Mouse (Mus musculus) right cerebral cortex, postnatal 14 days (tissue): Measurements from ENCODE around the gene Zfp513.

ENCODE experiments used
- DNase-seq: peaks from one replicate; pipeline ENCODE4 v3.0.0; 2022

The Zfp513 gene

GRCm38 (mm10) chr5:31162462-31162861 is 39.6 kb downstream of the Zfp513 start:
- no peak for DNase-seq

- DNase-seq, result peak; percentile 68
Measured at GRCm38 (mm10) chr5:31154152-31154553, 48.0 kb downstream of the Zfp513 start, which contains the start of gene Mpv17. Mpv17 (minus strand) TSS chr5:31154251.

GRCm38 (mm10) chr5:31153516-31154151 is 48.5 kb downstream of the Zfp513 start:
- DNase-seq, result no peak

- no peak for DNase-seq
Measured at GRCm38 (mm10) chr5:31151746-31152145, 50.4 kb downstream of the Zfp513 start.

DNA sequence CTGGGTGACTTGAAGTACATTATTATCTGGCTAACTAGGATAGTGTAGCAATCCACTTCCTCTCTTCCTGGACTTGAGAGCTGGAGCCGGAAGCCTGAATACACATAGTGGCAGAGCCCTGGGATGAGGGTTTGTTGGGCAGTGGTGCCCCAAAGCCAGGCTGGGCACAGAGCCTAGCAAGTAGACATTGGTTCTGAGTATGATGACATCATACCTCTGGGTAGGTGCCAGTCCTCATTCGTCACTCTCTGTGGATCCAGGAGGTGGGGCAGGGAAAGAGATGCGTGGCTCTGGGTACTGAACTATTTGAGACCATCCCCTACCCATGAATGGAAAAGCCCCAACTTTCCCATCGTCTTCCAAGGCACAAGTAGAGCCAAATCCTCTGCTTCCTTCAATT is 52.3 kb downstream of the Zfp513 start:
- DNase-seq, result no peak
